Mouse (Mus musculus): ENCODE data around the gene Rtn1.

DNA sequence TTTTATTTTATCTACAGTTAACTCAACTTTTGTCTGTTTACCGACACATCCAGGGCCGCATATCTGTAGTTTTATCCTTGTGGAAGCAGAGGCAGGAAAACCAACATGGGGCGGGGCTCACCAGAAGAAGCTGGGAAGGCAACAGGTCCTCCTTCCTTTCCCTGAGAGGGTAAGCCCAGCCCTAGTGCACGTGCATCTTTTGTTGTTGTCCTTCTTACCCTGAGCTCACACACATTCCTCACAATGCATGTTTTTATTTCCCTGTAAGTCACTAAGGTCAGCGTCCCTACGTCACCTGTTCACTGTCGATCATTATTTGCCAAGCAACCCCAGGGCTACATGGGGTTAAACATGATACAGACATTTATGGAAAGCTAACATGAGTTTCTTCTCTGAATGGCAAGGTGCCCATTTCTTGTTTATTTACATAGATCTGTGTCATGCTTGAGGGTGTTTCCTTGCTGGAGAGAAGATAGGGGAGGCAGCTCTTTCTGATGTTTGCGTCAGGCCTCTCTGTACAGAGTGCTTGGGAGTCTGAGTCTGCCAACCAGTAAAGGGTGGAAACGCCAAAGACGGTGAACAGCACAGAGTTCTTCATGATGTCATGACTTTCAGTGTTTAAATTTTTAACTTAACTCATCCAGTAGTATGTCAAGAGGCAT, 84.5 kb downstream of the Rtn1 start:
- TF ChIP-seq POLR2A (IDR thresholded peaks at IDR 0.05; ENCODE audit: extremely low read depth, insufficient read depth, low read length) (no peak), CTCF (IDR thresholded peaks at IDR 0.05; ENCODE audit: extremely low read depth, insufficient read depth, low read length) (no peak)
